Mouse (Mus musculus) C2C12 (cell line): ENCODE results near the gene Nrbf2.

Experiments used
- CTCF ChIP-seq: IDR thresholded peaks from one replicate; pipeline ENCODE4 v1.5.1; 2011; ENCODE audit not compliant: control insufficient read depth, insufficient read depth, insufficient read length
- MAX ChIP-seq: IDR thresholded peaks from one replicate; pipeline ENCODE4 v1.6.1; 2011; ENCODE audit warnings: mild to moderate bottlenecking, control low read depth
- MYOD1 ChIP-seq: IDR thresholded peaks from one replicate; pipeline ENCODE4 v1.6.1; 2011; ENCODE audit warnings: low read depth; ENCODE audit not compliant: control insufficient read depth, insufficient read length
- MYOG ChIP-seq: IDR thresholded peaks from one replicate; pipeline ENCODE4 v1.6.1; 2011; ENCODE audit not compliant: control insufficient read depth, insufficient read length; ENCODE audit errors: extremely low read depth
- USF1 ChIP-seq: IDR thresholded peaks from one replicate; pipeline ENCODE4 v1.6.1; 2011; ENCODE audit warnings: low read depth, mild to moderate bottlenecking, control low read depth, moderate library complexity

DNA sequence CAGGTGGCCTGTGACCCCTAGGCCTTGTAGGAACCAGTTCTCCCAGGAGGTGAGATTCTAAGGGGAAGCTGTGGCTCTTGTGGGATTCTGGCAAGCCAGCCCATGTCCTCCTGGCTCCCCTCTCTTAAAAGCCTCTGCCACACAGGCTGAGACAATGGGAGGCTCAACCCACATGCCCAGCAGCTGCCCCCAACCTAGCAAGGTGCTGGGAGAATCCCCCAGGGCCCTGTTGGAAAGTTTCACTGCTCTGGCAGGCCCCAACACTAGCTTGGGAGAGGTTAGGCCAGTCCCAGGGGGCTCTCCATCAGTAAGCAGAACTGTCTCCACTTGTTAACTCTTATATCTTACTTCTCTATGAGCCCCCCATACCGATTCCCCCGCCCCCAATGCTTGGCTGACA lies 36.3 kb upstream of the Nrbf2 start:
- TF ChIP-seq CTCF (no peak), USF1 (no peak), MAX (no peak), MYOD1 (no peak), MYOG (no peak)
